Mouse (Mus musculus) heart, adult 2 months (tissue): ENCODE measurements around the gene Hras. TPM values are rescaled to one million over a fixed set of nuclear protein-coding genes. Genes with fewer than 3 reads are reported as not detected.

ENCODE experiments used
- DNase-seq, 2 experiments: peaks; one replicate each; pipeline ENCODE4 v3.0.0; 2021
- H3K27ac ChIP-seq: fragments of 200-600 bp; 2 replicates; pipeline ENCODE4 v1.8.1; 2022
- H3K27me3 ChIP-seq: fragments of 200-500 bp; 2 replicates; pipeline ENCODE4 v1.6.1; 2012; ENCODE audit warnings: mild to moderate bottlenecking, low read length, inconsistent platforms, mixed read lengths; ENCODE audit not compliant: control insufficient read depth, insufficient read depth
- H3K36me3 ChIP-seq: fragments of 200-500 bp; 2 replicates; pipeline ENCODE4 v1.6.1; 2012; ENCODE audit warnings: low read length, inconsistent platforms; ENCODE audit not compliant: control insufficient read depth, insufficient read depth
- H3K4me1 ChIP-seq: fragments of 200-500 bp; 2 replicates; pipeline ENCODE4 v1.6.1; 2011; ENCODE audit warnings: low read length; ENCODE audit not compliant: control insufficient read depth, insufficient read depth
- H3K4me3 ChIP-seq: fragments of 200-600 bp; 2 replicates; pipeline ENCODE4 v1.8.1; 2022
- H3K79me2 ChIP-seq: fragments of 200-500 bp; replicated peaks from 2 replicates; pipeline ENCODE4 v1.6.1; 2012; ENCODE audit warnings: mild to moderate bottlenecking, inconsistent platforms, low read length, moderate library complexity, mixed read lengths; ENCODE audit not compliant: control insufficient read depth, insufficient read depth
- H3K9ac ChIP-seq: fragments of 200-500 bp; 2 replicates; pipeline ENCODE4 v1.6.1; 2012; ENCODE audit warnings: low read depth, mild to moderate bottlenecking, control low read depth, inconsistent platforms, low read length, mixed read lengths
- CTCF ChIP-seq: fragments of 200-600 bp; IDR thresholded peaks from 2 replicates; pipeline ENCODE4 v1.8.1; 2022; ENCODE audit warnings: antibody characterized with exemption, mild to moderate bottlenecking, moderate library complexity
- EP300 ChIP-seq: fragments of 200-500 bp; IDR thresholded peaks from 2 replicates; pipeline ENCODE4 v1.6.1; 2011; ENCODE audit warnings: low read depth, low read length, control low read depth; ENCODE audit not compliant: insufficient read depth
- POLR2A ChIP-seq: fragments of 200-500 bp; IDR thresholded peaks from 2 replicates; pipeline ENCODE4 v1.6.1; 2011; ENCODE audit warnings: mild to moderate bottlenecking, low read depth, low read length, control low read depth; ENCODE audit not compliant: insufficient read depth
- WGBS: fragments of 180-500 bp; shearing (Covaris S2); methylation state at CpG from one replicate; pipeline ENCODE4 v1.1.7; 2018; 5-methylcytosine and 5-hydroxymethylcytosine counted together
- intact Hi-C: fragments of 180-260 bp; cut with DNase I; formaldehyde crosslinking; loops from one replicate; pipeline ENCODE4 v1.15.1; 2025
- polyA plus RNA-seq: library from polyadenylated mRNA; depleted of rRNA; stranded (reverse); fragments of >200 nt; gene quantifications from 2 replicates; pipeline ENCODE4 v1.2.3, GENCODE M21; 2012
- total RNA-seq, 2 experiments: library from RNA; stranded (reverse); gene quantifications; 2 replicates each; pipeline ENCODE4 v1.2.3; 2021

Hras gene
- total and polyA plus RNA-seq, 3 experiments: 63.7 to 105 (median 90.8) TPM

DNA sequence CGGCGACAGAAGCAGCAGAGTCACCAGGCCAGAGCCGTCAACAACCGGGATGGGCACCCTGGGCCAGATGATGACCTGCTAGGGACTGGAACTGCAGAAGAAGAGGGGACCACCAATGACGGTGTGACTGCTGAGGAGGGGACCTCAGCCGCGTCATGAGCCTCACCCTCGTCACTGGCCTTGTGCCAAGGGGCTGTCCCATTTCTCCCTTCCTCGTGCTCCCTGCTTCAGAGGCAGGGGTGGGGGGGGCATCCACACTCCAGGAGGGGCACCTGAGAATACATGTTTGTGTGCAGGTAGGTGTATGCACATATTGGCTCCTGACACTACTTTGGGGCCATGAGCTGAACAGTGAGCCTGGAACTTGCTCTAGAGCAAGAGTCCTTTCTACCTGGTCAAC lies 38.4 kb downstream of the Hras start:
- no peaks in the 10 kb centered on the region for H3K4me1 ChIP-seq
- no peaks in the 10 kb centered on the region for H3K79me2 ChIP-seq
- WGBS: 73% methylated on average over 9 of the region's 9 CpGs
- TF ChIP-seq CTCF (no peak), POLR2A (no peak), EP300 (no peak)
- no peak overlapping the region for H3K27ac ChIP-seq
- no peak for DNase-seq
- H3K27me3 ChIP-seq: no peaks in the 10 kb centered on the region
- H3K36me3 ChIP-seq: no peaks in the 10 kb centered on the region
- intact Hi-C loops: no loop called here
- H3K4me3 ChIP-seq: no peak overlapping the region
- H3K9ac ChIP-seq: no peak overlapping the region

DNA sequence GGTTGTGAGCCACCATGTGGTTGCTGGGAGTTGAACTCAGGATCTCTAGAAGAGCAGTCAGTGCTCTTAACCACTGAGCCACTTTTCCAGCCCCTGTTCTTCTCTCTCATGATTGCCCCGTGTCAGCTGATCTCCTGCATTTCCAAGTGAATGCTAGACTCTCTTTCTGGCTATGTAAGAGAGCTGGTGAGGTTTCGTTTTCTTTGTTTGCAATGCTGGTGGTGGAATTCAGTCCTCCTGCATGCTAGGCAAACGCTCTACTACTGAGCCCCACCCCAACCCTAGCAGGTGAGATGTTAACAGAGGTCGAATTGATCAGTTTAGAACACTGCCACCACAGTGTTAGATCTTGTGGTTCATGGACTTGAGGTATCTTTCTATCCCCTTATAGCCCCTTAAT lies 45.2 kb downstream of the Hras start:
- TF ChIP-seq CTCF (no peak), EP300 (no peak)
- Histone ChIP-seq H3K9ac (no peak overlapping the region), H3K79me2 (0 out of 2 replicates have a peak, but pooled peaks cover 2% of the 10 kb centered on the region), H3K4me3 (no peak overlapping the region), H3K27ac (no peak overlapping the region), H3K4me1 (peaks cover 2% of the 10 kb centered on the region; the same call in 1 of the 2 replicates), H3K36me3 (no peaks in the 10 kb centered on the region), H3K27me3 (no peaks in the 10 kb centered on the region)
- no peak for DNase-seq
- intact Hi-C loops: no loop called here
- 77% methylated on average over 4 of the region's 4 CpGs for WGBS

DNA sequence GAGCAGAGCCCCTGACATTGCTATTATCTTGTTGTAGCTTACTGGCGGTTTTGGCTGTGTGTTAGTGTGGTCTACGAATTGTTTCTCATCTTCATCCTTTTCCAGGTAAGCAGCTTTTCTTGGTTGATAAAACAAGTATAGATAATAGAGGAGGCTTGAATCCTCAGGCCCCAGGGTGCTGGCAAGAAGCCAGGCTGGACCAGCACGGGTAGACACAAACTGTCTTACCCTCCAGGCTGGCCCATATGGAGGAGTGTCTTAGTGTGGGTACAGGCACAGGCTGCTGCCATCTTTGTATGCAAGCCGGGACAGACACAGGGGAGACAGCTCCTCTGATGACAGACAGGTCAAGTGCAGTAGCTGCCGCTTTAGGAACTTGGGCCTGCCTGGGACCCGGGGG lies 46.8 kb downstream of the Hras start:
- H3K27ac ChIP-seq: no peak overlapping the region
- H3K36me3 ChIP-seq: no peaks in the 10 kb centered on the region
- TF ChIP-seq CTCF (no peak), EP300 (no peak), POLR2A (no peak)
- no peak overlapping the region for H3K9ac ChIP-seq
- H3K4me3 ChIP-seq: no peak overlapping the region
- H3K79me2 ChIP-seq: 0 out of 2 replicates have a peak, but pooled peaks cover 2% of the 10 kb centered on the region
- intact Hi-C loops: no loop called here
- WGBS: 77% methylated on average over 6 of the region's 6 CpGs
- H3K4me1 ChIP-seq: peaks cover 2% of the 10 kb centered on the region; the same call in 1 of the 2 replicates
- H3K27me3 ChIP-seq: no peaks in the 10 kb centered on the region
- DNase-seq: no peak

DNA sequence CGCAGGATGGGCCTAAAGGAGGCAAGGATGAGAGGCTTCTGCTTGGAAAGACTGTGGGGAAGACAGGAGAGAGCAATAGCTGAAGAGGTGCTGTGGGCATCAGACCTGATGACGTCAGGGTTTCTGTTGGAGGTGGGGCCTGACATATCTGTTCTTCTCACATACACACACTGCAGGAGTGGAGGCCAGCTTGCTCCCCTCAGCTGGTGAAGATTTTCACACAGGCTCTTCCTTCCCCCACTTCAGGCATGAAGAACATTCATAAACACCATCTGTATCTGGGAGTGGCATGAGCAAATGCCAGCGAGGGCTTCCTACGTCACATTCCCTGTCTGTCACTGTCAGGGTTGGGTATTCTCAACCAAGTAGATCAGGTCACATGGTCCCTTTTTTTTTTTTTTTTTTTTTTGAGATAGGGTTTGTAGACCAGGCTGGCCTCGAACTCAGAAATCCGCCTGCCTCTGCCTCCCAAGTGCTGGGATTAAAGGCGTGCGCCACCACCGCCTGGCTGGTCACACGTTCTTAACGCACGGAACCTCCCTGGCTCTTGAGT lies 47.7 kb downstream of the Hras start:
- no peak overlapping the region for H3K4me3 ChIP-seq
- no peaks in the 10 kb centered on the region for H3K36me3 ChIP-seq
- no peak for DNase-seq
- intact Hi-C loops: no loop called here
- H3K79me2 ChIP-seq: 0 out of 2 replicates have a peak, but pooled peaks cover 2% of the 10 kb centered on the region
- TF ChIP-seq POLR2A (no peak), CTCF (no peak), EP300 (no peak)
- H3K4me1 ChIP-seq: peaks cover 2% of the 10 kb centered on the region; the same call in 1 of the 2 replicates
- 92% methylated on average over 12 of the region's 12 CpGs for WGBS
- no peak overlapping the region for H3K27ac ChIP-seq
- no peaks in the 10 kb centered on the region for H3K27me3 ChIP-seq
- H3K9ac ChIP-seq: no peak overlapping the region

DNA sequence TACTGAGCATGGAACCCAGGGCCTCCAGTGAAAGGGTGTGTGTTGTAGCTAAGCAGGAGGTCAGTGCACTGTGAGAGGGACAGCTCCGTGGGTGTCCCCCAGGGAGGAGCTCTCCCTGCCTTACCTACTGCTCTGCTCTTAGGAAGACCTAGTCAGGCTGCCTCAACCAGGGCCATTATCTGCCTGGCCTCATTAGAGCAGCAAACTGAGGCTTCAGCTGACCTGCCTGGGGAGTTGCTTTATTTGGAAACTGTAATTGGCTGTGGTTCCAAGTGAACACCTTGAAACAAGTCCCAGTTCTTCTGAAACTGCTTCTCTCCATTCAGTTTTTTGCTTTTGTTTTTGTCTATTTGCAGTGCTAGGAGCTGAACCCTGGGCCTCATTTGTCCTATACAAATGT lies 48.4 kb downstream of the Hras start:
- Histone ChIP-seq H3K4me1 (peaks cover 2% of the 10 kb centered on the region; the same call in 1 of the 2 replicates), H3K79me2 (0 out of 2 replicates have a peak, but pooled peaks cover 2% of the 10 kb centered on the region), H3K36me3 (no peaks in the 10 kb centered on the region), H3K4me3 (no peak overlapping the region), H3K27me3 (no peaks in the 10 kb centered on the region), H3K27ac (no peak overlapping the region), H3K9ac (no peak overlapping the region)
- no peak for DNase-seq
- no peak for TF ChIP-seq EP300
- no peak for TF ChIP-seq POLR2A
- no peak for TF ChIP-seq CTCF
- intact Hi-C loops: no loop called here
- 53% methylated on average over 1 of the region's 1 CpGs for WGBS

DNA sequence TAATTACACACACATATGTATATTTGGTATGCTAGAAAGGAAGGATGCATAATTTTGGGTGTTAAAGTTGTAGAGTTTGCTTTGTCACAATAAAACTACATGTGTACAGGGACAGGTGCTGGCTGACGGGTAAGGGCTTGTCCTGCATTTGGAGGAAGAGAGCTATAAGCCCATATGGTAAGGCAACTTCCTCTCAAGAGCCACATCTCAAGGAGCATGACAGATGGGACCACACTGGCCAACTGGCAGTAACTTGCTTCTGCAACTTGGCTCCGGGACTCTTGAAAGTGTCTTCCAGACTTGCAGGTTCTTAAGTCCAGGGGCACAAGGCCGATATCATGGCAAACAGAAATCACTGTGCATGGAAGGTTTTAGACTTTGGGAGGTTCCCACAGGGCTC lies 49.2 kb downstream of the Hras start:
- Histone ChIP-seq H3K27ac (no peak overlapping the region), H3K9ac (no peak overlapping the region), H3K4me3 (no peak overlapping the region), H3K79me2 (0 out of 2 replicates have a peak, but pooled peaks cover 2% of the 10 kb centered on the region), H3K27me3 (no peaks in the 10 kb centered on the region), H3K4me1 (peaks cover 2% of the 10 kb centered on the region; the same call in 1 of the 2 replicates), H3K36me3 (no peaks in the 10 kb centered on the region)
- no peak for TF ChIP-seq POLR2A
- TF ChIP-seq CTCF: no peak
- intact Hi-C loops: no loop called here
- no peak for DNase-seq
- 94% methylated on average over 3 of the region's 3 CpGs for WGBS
